Mouse (Mus musculus): Measurements from ENCODE around the gene Abcg1.
A peak's percentile ranks its signal among the peaks of the same experiment; 100 is the strongest.

Gene Abcg1

DNA sequence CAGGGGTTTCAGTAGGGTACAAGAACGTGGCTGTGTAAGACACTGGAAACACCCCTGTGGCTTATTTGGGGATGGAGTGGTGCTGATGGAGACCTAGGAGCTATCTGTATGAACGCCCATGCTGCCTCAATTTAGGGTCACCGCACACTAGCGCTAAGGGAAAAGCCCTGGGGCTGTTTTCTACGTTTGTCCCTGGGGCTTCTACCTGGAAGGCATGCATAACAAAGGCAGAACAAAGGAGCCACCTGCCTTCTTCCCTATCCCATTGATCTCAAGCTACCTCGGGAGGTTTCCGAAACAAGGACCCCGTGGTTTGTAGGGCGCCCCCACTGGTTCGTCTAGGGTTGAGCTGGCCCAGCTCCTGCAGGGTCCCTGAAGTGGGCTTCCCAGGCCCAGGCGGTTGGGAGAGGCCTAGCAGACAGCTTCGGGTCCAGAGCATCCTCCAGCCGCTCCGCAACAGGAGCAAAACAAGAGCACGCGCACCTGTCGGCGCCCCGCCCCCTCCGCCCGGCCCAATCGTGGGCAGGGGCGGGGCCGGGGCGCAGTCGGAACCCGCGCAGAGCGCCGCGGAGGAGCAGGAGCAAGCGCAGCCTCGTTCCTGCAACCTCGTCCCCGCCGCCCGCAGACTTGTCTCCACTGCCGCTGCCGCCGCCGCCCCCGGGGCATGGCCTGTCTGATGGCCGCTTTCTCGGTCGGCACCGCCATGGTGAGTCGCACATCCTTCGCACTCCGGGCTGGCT lies at the start of gene Abcg1:
Abcg1 (plus strand) TSS at position 525 of the 740 bp plus-strand sequence.
- DNase-seq (ENCODE audit: low spot score in 2 of 2): peak; percentile 57 to 70

- no peak for DNase-seq (ENCODE audit: low spot score in 2 of 2)
Measured at GRCm38 (mm10) chr17:31008416-31008815, 49.1 kb upstream of the Abcg1 start.

- peak in 1 of 2 experiments; percentile 47 for DNase-seq (ENCODE audit: low spot score in 2 of 2)
Measured at GRCm38 (mm10) chr17:31011551-31012394, 45.7 kb upstream of the Abcg1 start.

- DNase-seq (ENCODE audit: low spot score in 2 of 2): peak in 1 of 2 experiments; percentile 29
Measured at GRCm38 (mm10) chr17:31018267-31018666, 39.2 kb upstream of the Abcg1 start.

DNA sequence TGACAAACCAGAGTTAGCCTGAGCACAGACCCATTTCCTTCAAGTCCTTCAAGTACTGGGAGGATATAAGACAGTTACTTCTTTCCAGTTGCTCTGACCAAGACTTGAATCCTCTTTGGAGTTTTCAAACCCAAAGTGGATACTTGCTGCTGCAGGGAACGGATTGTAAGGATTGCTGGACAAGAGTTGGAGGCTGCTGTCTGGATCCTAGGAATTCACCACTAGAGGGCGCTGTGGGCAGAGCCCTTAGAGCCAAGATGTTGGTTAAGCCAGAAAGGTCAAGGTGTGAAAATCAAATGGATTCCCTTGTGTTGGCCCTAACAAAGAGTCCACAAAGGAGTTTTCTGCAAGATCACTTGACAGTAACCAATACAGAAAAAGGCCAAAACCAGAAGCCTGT lies 38.0 kb upstream of the Abcg1 start:
- DNase-seq (ENCODE audit: low spot score in 2 of 2): peak in 1 of 2 experiments; percentile 50

DNA sequence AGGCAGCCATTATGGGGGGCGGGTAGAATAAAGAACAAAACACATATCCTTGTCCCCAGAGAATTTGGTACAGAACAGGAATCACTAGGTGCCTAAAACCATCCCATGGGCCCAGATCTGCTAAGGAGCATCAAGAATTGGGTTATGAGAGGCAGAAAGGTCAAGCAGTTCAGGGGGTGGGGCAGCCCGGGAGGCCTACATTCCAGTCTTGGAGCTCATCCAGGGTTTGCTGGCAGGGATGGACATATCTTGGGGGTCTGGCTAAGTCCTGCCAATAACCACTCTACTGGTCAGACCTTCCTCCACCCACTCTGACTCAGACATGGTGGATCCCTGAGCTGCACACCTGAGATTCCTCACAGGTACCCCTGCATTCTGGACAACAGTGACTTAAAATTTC lies 37.4 kb upstream of the Abcg1 start:
- DNase-seq (ENCODE audit: low spot score in 2 of 2): no peak

- no peak for DNase-seq (ENCODE audit: low spot score in 2 of 2)
Measured at GRCm38 (mm10) chr17:31021276-31021675, 36.2 kb upstream of the Abcg1 start.

- no peak for DNase-seq (ENCODE audit: low spot score in 2 of 2)
Measured at GRCm38 (mm10) chr17:31024125-31024781, 33.2 kb upstream of the Abcg1 start.

DNA sequence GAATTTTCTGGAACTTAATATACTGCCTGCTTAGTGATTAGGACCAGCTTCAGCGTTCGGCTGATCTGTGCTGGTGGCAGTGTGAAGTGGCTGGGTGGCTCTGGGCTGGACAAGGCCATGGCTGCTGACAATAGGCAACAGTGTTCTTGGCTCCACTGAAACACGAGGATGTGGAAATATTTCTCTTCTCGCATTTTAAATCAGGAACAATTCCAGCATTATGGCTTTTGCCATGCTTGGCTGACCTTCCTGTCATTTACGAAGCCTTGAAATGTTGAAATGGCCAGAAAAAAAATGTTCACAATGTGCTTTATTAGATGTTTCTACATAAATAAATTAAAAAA lies 32.7 kb upstream of the Abcg1 start:
- DNase-seq (ENCODE audit: low spot score in 2 of 2): no peak

GRCm38 (mm10) chr17:31026986-31027385 lies 30.5 kb upstream of the Abcg1 start:
- no peak for DNase-seq (ENCODE audit: low spot score in 2 of 2)

DNA sequence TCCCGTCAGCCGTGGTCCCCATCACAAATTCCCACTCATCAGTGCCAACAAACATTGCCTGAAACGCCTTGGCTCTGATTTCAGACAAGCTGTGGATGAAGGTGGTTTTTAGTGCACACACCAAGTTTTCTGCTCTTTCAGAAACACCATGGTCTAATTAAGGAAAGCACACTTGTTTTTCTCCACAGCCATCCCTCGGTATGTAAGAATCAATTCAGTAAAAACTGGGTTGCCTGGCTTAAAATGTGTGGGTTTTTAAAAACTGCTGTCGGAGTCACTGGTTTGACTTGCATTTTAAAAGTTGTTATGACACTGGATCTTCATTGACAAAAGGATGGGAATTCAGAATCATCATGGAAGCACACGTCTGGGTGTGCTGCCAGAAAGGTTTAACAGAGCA lies 29.8 kb upstream of the Abcg1 start:
- DNase-seq (ENCODE audit: low spot score in 2 of 2): no peak

DNA sequence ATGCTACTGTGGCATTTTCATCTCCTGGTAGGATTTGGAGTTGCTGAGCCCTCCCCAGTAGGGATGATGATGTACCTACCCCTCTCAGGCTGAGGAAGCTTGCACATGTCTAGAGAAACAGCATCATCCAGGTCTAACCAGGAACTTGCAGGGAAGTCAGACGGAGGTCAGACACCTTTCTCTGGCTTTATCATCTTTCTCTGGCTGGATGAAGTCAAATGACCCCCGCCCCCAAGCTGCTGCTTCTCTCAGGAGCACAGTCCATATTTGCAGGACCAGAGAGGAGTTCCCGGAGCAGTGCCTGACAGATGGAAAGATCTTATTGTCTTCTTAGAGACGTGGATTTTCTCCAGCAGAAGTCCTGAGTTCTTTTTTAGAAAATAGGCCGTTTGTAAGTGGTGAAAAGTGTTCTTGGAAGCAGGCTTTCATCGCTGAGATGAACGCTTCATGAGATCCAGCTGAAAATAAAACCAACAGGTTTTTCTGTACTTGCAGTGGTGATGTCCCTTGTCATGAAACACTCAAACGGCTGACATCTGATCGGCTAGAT lies 28.6 kb upstream of the Abcg1 start:
- no peak for DNase-seq (ENCODE audit: low spot score in 2 of 2)

DNA sequence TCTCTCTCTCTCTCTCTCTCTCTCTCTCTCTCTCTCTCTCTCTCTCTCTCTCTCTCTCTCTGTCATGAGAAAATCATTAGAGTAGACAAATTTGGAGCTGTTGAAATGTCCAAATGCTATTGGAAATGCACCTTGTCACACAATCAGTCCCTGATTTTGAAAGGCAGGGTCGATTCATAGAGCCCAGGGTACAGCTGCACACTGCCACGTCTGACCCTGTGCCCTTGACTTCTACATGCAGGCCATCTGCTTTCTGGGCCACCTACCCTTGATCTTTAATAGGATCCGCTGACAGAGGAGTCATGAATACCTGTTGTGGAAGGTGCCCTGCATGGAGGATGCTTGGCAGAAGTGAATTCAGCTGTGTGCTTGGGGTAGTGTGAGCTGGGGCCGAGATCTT lies 28.1 kb upstream of the Abcg1 start:
- DNase-seq (ENCODE audit: low spot score in 2 of 2): no peak

DNA sequence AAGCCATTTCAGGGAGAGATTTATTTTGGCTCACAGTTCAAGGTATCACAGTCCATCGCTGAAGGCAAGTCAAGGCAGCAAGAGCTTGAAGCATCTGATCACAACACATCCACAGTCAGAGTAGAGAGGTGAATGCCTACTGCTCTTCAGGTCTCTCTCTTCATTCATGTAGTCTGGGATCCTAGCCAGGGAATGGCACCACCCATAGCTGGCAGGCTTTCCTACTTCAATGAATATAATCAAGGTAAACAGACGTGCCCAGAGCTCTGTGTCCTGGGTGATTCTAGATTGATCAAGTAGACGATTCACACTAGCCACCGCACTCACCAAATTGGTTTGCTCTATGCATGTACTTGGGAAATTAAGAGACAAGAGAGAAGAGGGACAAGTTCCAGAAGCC lies 25.1 kb upstream of the Abcg1 start:
- DNase-seq (ENCODE audit: low spot score in 2 of 2): no peak

GRCm38 (mm10) chr17:31033251-31033650 lies 24.2 kb upstream of the Abcg1 start:
- DNase-seq (ENCODE audit: low spot score in 2 of 2): no peak

GRCm38 (mm10) chr17:31034165-31034564 lies 23.3 kb upstream of the Abcg1 start:
- no peak for DNase-seq (ENCODE audit: low spot score in 2 of 2)

GRCm38 (mm10) chr17:31034674-31035356 lies 22.7 kb upstream of the Abcg1 start:
- no peak for DNase-seq (ENCODE audit: low spot score in 2 of 2)

DNA sequence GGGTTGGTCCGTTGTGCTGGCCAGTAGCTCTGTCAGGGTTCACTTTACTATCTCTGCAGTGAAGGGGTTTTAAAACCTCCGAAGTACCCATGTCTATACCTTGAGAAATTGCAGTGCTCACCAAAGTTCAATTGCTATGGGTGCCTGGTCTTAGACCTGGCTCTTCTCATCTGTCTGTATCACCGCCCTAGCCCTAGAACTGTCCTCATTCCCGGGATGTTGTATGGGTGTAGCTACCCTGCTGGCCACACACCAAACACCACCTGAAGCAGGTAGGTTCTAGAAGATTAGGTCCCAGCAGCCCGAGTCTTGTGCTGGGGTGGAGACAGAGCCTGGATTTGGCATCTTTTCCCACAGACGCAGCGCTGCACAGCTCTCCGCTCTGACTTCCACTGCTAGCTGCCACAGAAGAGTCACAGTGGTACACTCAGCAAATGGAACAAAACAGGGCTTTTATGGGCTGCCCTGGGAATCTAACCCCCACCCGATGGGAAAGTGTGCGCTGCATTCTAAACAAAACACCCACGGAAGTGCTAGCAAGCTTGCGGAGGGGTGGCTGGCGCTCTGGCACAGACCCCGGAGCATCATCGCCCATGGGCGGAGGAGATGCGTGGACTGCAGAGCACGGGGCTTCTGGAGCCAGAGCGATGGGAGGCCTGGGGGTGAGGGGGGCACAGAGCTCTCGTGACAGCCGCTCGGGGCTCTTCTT lies 21.2 kb upstream of the Abcg1 start:
- DNase-seq (ENCODE audit: low spot score in 2 of 2): peak in 1 of 2 experiments; percentile 34

DNA sequence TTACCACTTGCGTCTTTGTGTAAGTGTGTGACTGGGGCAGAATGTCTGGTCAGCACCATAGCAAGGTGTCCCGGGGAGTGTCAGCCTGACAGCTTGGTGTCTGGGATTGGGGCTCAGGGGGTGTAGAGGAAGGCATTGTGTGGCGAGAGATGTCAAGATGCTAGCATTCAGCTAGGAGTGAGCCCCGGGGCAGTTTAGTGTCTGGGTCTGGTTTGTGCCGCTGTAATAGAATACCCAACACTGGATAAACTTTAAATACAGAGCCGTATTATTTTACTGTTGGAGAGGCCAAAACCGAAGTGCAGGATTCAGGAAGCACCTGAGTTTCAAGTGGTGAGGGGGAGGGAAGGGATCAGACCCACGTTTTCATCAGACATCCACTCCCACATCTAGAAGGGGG lies 20.1 kb upstream of the Abcg1 start:
- no peak for DNase-seq (ENCODE audit: low spot score in 2 of 2)

GRCm38 (mm10) chr17:31038381-31038780 lies 19.1 kb upstream of the Abcg1 start:
- no peak for DNase-seq (ENCODE audit: low spot score in 2 of 2)

DNA sequence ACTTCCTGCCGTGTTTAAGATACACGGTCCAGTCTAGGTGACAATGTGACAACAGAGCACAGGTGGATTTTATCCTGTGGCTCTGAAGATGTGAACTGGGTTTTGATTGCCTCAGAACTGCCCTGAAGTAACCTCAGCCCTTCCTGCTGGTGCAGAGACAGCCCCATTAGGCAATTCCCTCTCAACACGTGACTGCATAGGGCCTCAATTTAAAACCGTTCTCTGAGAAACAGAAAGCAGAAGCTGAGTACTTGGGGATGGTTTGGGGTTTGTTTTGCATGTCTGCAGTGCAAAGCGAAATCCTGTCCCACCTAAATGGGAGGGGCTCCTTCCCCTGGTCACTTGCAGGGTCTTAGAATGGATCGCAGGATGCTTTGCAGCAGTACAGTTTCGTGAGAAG lies 17.8 kb upstream of the Abcg1 start:
- DNase-seq (ENCODE audit: low spot score in 2 of 2): no peak
